Mouse (Mus musculus) stomach, embryonic 14.5 days (tissue): ENCODE data around the gene Gpr87. TPM values are rescaled to one million over a fixed set of nuclear protein-coding genes. Genes with fewer than 3 reads are reported as not detected.

Experiments used
- ATAC-seq: fragments of 200-750 bp; cut with Nextera tagmentation; 2 replicates; pipeline ENCODE4 v1.8.0; 2017; ENCODE audit warnings: low read depth, moderate TSS enrichment; ENCODE audit not compliant: insufficient number of reproducible peaks, insufficient read depth, low FRiP score
- H3K27ac ChIP-seq: fragments of 300-500 bp; sonication (generic); 2 replicates; pipeline ENCODE4 v1.5.1; 2014; ENCODE audit warnings: mild to moderate bottlenecking, low read length, moderate library complexity, mixed read lengths
- H3K27me3 ChIP-seq: fragments of 300-500 bp; sonication (generic); 2 replicates; pipeline ENCODE4 v1.6.1; 2014; ENCODE audit warnings: low read length, control low read depth, mixed read lengths; ENCODE audit not compliant: control insufficient read depth, insufficient read depth
- H3K36me3 ChIP-seq: fragments of 300-500 bp; sonication (generic); 2 replicates; pipeline ENCODE4 v1.6.1; 2014; ENCODE audit warnings: mild to moderate bottlenecking, control low read depth, low read length, moderate library complexity, mixed read lengths; ENCODE audit not compliant: control insufficient read depth, insufficient read depth
- H3K4me1 ChIP-seq: fragments of 300-500 bp; sonication (generic); 2 replicates; pipeline ENCODE4 v1.6.1; 2014; ENCODE audit warnings: low read length, control low read depth, mixed read lengths; ENCODE audit not compliant: control insufficient read depth, insufficient read depth
- H3K4me2 ChIP-seq: fragments of 300-500 bp; sonication (generic); replicated peaks from 2 replicates; pipeline ENCODE4 v1.6.1; 2014; ENCODE audit warnings: low read depth, low read length, control low read depth
- H3K4me3 ChIP-seq: fragments of 300-500 bp; sonication (generic); 2 replicates; pipeline ENCODE4 v1.5.1; 2014; ENCODE audit warnings: low read depth, low read length, control low read depth
- H3K9ac ChIP-seq: fragments of 300-500 bp; sonication (generic); replicated peaks from 2 replicates; pipeline ENCODE4 v1.6.1; 2014; ENCODE audit warnings: low read depth, mild to moderate bottlenecking, control low read depth, low read length, moderate library complexity, mixed read lengths
- H3K9me3 ChIP-seq: fragments of 300-500 bp; sonication (generic); 2 replicates; pipeline ENCODE4 v1.6.1; 2016; ENCODE audit warnings: low read depth, low read length, control low read depth; ENCODE audit not compliant: control insufficient read depth
- WGBS: fragments of 180-500 bp; shearing (Covaris S2); extraction: QIAGEN DNeasy Blood & Tissue Kit; methylation state at CpG from one replicate; pipeline ENCODE4 v1.1.7; 2014; 5-methylcytosine and 5-hydroxymethylcytosine counted together
- polyA plus RNA-seq: library from polyadenylated mRNA; unstranded; fragments of >200 nt; fragmentation: Nextera tagmentation; extraction: Ambion mirVana; gene quantifications from 2 replicates; pipeline ENCODE4 v1.2.1, GENCODE M21; 2014

Gpr87 gene
- polyA plus RNA-seq, 1 experiment from 2014 or later = 5.7 TPM

DNA sequence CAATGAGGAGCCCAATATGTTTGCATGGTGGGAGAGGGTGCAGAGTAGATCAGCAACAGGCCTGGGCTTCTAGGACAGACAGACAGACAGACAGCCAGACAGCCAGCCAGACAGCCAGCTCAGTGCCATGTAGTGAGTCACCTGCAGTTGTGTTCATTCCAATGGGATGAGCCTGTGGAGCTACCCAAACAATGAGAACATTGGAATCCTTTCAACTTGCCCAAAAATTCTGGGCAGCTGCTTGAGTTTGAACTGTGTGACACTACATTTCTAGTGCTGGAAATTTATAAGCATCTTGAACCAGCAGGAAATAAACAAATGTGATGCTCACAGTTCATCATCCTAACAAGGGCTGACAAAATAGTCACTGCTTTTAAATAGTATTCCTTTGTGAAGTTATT, 55.3 kb downstream of the Gpr87 start:
- Histone ChIP-seq H3K4me3 (no peak overlapping the region), H3K9ac (no peak overlapping the region), H3K4me1 (no peaks in the 10 kb centered on the region), H3K4me2 (no peak overlapping the region), H3K27me3 (no peaks in the 10 kb centered on the region), H3K36me3 (no peaks in the 10 kb centered on the region), H3K27ac (no peak overlapping the region), H3K9me3 (no peaks in the 10 kb centered on the region)
- ATAC-seq = no peak; the same call in 1 of the 2 replicates

DNA sequence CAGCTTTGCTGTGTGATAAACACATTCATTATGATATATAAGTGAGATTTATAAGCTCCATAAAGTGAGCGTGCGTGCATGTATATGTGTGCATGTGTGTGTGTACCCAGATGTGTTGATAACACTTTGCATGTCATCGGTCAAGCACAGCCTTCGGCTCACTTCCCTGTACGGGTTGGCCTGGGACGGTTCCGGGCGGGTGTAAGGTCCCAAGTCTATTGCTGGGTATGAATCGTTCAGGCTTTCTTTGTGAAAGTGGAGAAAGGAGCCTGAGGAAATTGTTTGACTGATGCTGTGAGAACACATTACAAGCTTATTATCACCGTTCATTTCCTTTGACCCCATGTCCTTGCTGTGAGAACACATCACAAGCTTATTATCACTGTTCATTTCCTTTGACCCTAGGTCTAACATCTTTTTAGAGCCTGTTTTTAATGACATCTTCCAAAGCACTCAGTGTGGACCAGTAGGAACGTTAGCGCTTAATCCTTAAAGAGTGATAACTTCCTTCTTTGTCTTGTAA, 55.9 kb downstream of the Gpr87 start:
- Histone ChIP-seq H3K4me3 (no peak overlapping the region), H3K4me1 (no peaks in the 10 kb centered on the region), H3K36me3 (no peaks in the 10 kb centered on the region), H3K9ac (no peak overlapping the region), H3K27ac (no peak overlapping the region), H3K4me2 (no peak overlapping the region), H3K27me3 (no peaks in the 10 kb centered on the region), H3K9me3 (no peaks in the 10 kb centered on the region)
- ATAC-seq = no peak
- 70% methylated on average over 12 of the region's 12 CpGs for WGBS

DNA sequence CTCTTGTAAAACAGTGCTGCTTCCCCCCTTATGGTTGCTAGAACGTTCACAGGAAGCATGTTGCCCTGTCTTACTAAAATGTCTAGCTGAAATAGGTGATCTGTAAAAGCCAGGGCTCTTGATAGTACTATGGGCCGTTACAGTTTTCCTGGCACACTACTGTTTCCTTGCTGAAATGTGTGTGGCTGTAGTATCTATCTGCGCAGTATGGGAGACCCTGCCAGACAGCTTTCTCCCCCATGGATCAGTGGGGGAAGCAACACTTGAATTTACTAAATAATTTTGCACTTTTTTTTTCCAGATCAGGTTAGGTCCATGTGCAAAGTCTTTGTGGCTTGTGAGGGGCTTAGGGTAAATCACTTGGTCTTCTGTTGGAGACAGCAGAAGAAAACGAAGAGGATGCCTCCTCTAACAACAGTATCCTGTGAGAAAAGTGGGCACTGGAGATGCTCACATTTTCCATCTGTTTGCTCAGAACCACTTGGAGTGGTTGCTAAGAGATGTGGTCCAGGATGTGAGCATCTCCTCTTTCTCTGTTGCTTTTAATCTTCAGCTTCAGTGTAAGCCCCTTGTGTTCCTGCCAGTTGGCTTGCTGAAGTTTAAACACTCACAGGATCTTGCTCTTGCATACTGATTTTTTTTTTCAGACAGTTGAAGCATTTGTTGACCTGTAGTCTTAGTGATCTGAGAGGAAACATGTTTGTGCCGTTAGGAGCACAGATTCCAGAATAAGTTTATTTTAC, 58.8 kb downstream of the Gpr87 start:
- Histone ChIP-seq H3K4me3 (no peak overlapping the region), H3K27ac (no peak overlapping the region), H3K9me3 (no peaks in the 10 kb centered on the region), H3K27me3 (no peaks in the 10 kb centered on the region), H3K4me1 (0 out of 2 replicates have a peak, but pooled peaks cover 4% of the 10 kb centered on the region), H3K36me3 (no peaks in the 10 kb centered on the region), H3K9ac (no peak overlapping the region), H3K4me2 (no peak overlapping the region)
- WGBS = 64% methylated on average over 5 of the region's 5 CpGs
- no peak for ATAC-seq

DNA sequence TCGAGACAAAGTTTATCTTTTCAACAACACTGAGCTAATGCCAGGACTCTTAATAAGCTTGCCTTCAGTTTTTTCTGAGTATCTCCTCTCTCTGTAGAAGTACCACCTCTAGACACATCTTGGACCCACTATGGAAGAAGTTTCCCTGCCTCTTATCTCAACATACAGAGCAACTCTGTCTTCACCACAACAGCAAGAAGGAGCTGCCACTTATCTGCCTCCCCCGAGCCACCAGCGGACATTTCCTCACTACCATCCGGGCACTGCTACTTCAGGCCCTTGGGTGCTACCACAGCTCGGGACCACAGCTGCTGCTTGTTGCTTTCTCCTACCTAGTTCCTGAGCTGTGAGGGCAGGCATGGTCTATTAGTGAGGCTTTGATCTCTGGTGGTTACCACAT, 61.7 kb downstream of the Gpr87 start:
- Histone ChIP-seq H3K4me1 (0 out of 2 replicates have a peak, but pooled peaks cover 7% of the 10 kb centered on the region), H3K27me3 (no peaks in the 10 kb centered on the region), H3K9me3 (no peaks in the 10 kb centered on the region), H3K4me3 (no peak overlapping the region), H3K27ac (no peak overlapping the region), H3K36me3 (no peaks in the 10 kb centered on the region), H3K4me2 (no peak overlapping the region), H3K9ac (no peak overlapping the region)
- no peak for ATAC-seq
- 81% methylated on average over 5 of the region's 5 CpGs for WGBS

DNA sequence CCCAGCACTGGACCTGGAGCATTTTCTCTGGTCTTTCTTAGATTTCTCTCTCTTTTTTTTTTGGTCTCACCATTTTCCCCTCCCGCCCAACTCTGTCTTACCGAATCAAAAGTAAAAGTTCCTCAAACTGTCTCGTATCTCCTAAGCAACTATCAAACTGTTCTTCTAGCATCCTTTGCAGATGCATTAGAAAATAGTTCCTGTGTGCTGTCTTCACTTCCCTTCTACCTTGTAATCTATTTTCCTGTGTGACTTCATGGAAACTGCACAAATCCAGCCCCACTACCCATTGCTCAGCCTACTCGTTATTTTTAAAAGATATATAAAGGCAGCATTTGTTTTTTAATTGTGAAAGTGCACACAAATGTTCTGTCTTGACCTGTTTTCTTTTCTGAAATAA, 62.9 kb downstream of the Gpr87 start:
- Histone ChIP-seq H3K9me3 (no peaks in the 10 kb centered on the region), H3K9ac (no peak overlapping the region), H3K36me3 (no peaks in the 10 kb centered on the region), H3K27me3 (no peaks in the 10 kb centered on the region), H3K27ac (no peak overlapping the region), H3K4me1 (0 out of 2 replicates have a peak, but pooled peaks cover 7% of the 10 kb centered on the region), H3K4me2 (no peak overlapping the region), H3K4me3 (no peak overlapping the region)
- WGBS = 92% methylated on average over 4 of the region's 4 CpGs
- ATAC-seq = no peak

DNA sequence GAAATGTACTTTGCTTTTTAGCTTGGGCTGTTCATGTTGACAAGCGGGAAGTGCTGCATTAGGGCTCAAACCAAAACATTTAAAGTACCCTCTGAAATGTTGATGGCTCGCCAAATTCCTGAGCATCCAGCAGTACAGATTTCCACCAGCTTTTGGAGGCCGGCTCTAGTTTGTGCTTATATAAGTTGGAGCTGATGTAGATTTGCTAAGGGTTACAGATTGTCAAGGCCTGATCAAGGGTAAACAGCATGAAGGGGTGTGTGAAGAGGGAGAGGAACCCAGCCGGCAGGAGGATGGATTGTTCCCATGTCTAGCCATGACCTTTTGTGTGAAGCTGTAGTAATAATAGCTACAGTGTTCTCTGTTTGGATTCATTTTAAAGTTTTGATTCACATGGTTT, 63.8 kb downstream of the Gpr87 start:
- 34% methylated on average over 4 of the region's 4 CpGs for WGBS
- Histone ChIP-seq H3K4me1 (0 out of 2 replicates have a peak, but pooled peaks cover 7% of the 10 kb centered on the region), H3K27ac (no peak overlapping the region), H3K4me3 (no peak overlapping the region), H3K27me3 (no peaks in the 10 kb centered on the region), H3K4me2 (no peak overlapping the region), H3K36me3 (no peaks in the 10 kb centered on the region), H3K9ac (no peak overlapping the region), H3K9me3 (no peaks in the 10 kb centered on the region)
- no peak for ATAC-seq

DNA sequence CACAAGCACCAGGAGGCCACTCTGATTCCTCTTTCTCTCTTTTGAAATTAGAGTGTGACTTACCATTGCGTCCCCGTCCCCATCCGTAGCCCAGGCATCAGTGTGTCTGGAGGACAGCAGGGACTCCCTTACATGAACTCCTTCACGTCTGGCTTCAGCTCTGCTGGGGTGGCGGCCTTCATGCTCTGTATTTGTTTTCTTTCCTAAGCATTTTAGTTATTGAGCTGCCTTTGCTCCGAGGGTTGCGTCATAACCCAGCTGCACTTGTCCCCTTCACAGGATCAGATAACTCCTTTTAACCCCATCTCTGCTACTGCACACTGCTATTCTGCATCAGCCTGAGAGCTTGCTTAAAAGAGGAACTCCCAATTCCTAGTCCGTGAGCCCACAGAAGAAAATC, 64.5 kb downstream of the Gpr87 start:
- Histone ChIP-seq H3K9ac (no peak overlapping the region), H3K4me2 (no peak overlapping the region), H3K27ac (no peak overlapping the region), H3K36me3 (no peaks in the 10 kb centered on the region), H3K4me3 (no peak overlapping the region), H3K27me3 (no peaks in the 10 kb centered on the region), H3K9me3 (no peaks in the 10 kb centered on the region), H3K4me1 (0 out of 2 replicates have a peak, but pooled peaks cover 7% of the 10 kb centered on the region)
- 45% methylated on average over 8 of the region's 8 CpGs for WGBS
- ATAC-seq = no peak

DNA sequence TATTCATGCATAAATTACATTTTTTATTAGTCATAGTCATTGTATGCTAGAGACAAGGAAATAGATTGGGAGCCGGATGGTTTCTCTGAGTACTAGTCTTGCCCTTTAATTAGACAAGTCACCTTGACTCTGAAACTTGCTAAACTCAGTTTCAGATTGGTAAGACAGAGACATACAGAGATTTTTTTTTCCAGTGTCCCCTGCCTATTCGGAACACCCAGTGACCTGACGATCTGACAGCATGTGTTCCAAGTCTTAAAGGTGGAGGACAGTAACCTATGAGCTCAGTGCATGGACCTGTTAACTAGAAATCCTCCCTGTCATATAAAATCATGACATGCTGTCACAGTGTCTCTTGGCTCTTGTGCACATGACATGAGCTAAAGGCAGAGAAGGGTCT, 65.4 kb downstream of the Gpr87 start:
- Histone ChIP-seq H3K9me3 (no peaks in the 10 kb centered on the region), H3K4me2 (no peak overlapping the region)
- no peak for ATAC-seq

More for the DNA sequence above, 65.4 kb downstream of the Gpr87 start:
- H3K27me3 ChIP-seq = no peaks in the 10 kb centered on the region
- no peaks in the 10 kb centered on the region for H3K36me3 ChIP-seq
- H3K9ac ChIP-seq = no peak overlapping the region
- 0 out of 2 replicates have a peak, but pooled peaks cover 7% of the 10 kb centered on the region for H3K4me1 ChIP-seq
- 85% methylated on average over 3 of the region's 3 CpGs for WGBS
- no peak overlapping the region for H3K4me3 ChIP-seq
- no peak overlapping the region for H3K27ac ChIP-seq
